Mouse (Mus musculus) C2C12 (cell line): Measurements from ENCODE around the gene Rbfox3.

Experiments
- CTCF ChIP-seq: IDR thresholded peaks from one replicate; pipeline ENCODE4 v1.5.1; 2011; ENCODE audit not compliant: control insufficient read depth, insufficient read depth, insufficient read length
- MYOG ChIP-seq: IDR thresholded peaks from one replicate; pipeline ENCODE4 v1.6.1; 2011; ENCODE audit not compliant: control insufficient read depth, insufficient read length; ENCODE audit errors: extremely low read depth

DNA sequence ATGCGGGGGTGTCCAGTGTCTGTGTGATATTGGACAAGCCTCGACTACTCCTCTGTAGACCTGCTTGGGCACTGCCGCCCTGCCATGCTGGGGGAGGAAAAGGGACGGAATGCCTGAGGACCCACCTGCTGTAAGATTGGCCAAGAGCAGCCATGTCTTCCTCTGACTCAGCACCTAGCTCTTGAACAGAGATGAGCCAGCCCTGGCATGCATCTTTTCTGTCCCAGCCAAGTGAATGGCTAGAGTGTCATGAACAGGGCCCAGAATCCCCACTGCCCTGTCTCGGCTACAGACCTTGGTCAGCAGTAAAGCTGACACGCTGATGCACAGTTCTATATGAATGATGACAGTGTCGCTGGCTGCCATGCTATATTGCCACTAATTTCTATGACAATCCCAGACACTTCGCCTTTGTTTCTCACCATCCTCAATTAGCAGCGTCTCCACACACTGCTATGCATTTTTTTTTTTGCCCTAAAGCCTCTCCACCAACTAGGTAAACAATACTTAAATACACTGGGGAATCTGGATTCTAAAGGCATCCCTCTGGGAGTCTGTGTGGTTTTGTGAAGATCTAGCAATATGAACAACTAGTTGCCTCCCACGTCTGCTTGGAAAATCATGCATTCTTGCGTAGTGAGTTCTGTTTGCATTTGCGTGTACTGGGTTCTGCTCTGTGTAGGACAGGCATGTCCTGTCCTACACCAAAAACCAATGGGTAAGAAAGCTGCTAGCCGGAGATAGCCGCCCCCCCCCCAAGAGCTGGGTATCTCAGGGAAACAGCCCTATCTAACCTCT is 257.7 kb downstream of the Rbfox3 start:
- TF ChIP-seq CTCF (no peak), MYOG (no peak)
